Mouse (Mus musculus) stomach, postnatal 0 days (tissue): ENCODE measurements around the gene Ehmt2. TPM values are rescaled to one million over a fixed set of nuclear protein-coding genes. Genes with fewer than 3 reads are reported as not detected.
A peak's percentile ranks its signal among the peaks of the same experiment; 100 is the strongest.

Experiments
- ATAC-seq: fragments of 200-750 bp; cut with Nextera tagmentation; 2 replicates; pipeline ENCODE4 v1.8.0; 2017; ENCODE audit not compliant: low FRiP score, low TSS enrichment
- DNase-seq: peaks from one replicate; pipeline ENCODE4 v3.0.0-alpha.2; 2016; ENCODE audit warnings: low spot score
- H3K27ac ChIP-seq: fragments of 300-500 bp; sonication (generic); replicated peaks from 2 replicates; pipeline ENCODE4 v1.5.1; 2014; ENCODE audit warnings: mild to moderate bottlenecking, control low read depth
- H3K27me3 ChIP-seq: fragments of 300-500 bp; sonication (generic); 2 replicates; pipeline ENCODE4 v1.6.1; 2014; ENCODE audit warnings: low read length; ENCODE audit not compliant: control insufficient read depth, insufficient read depth
- H3K36me3 ChIP-seq: fragments of 300-500 bp; sonication (generic); 2 replicates; pipeline ENCODE4 v1.6.1; 2014; ENCODE audit warnings: low read length, mixed read lengths; ENCODE audit not compliant: control insufficient read depth, insufficient read depth
- H3K4me1 ChIP-seq: fragments of 300-500 bp; sonication (generic); replicated peaks from 2 replicates; pipeline ENCODE4 v1.6.1; 2014; ENCODE audit warnings: antibody characterized with exemption; ENCODE audit not compliant: control insufficient read depth, insufficient read depth
- H3K4me2 ChIP-seq: fragments of 300-500 bp; sonication (generic); replicated peaks from 2 replicates; pipeline ENCODE4 v1.6.1; 2014; ENCODE audit warnings: low read depth, mild to moderate bottlenecking, control low read depth, moderate library complexity
- H3K4me3 ChIP-seq: fragments of 300-500 bp; sonication (generic); 2 replicates; pipeline ENCODE4 v1.5.1; 2014; ENCODE audit warnings: low read depth, low read length, control low read depth
- H3K9ac ChIP-seq: fragments of 300-500 bp; sonication (generic); 2 replicates; pipeline ENCODE4 v1.6.1; 2014; ENCODE audit warnings: mild to moderate bottlenecking, low read length, control low read depth, mixed read lengths
- H3K9me3 ChIP-seq: fragments of 300-500 bp; sonication (generic); 2 replicates; pipeline ENCODE4 v1.6.1; 2016; ENCODE audit warnings: low read length; ENCODE audit not compliant: control insufficient read depth
- CTCF ChIP-seq: IDR thresholded peaks from 2 replicates; pipeline ENCODE4 v1.5.1; 2016; ENCODE audit warnings: antibody characterized with exemption, low read depth, mild to moderate bottlenecking, moderate library complexity
- EP300 ChIP-seq: optimal IDR thresholded peaks from 2 replicates; pipeline ENCODE3; 2016; ENCODE audit warnings: antibody characterized with exemption
- WGBS: fragments of 180-500 bp; shearing (Covaris S2); extraction: QIAGEN DNeasy Blood & Tissue Kit; methylation state at CpG from one replicate; pipeline ENCODE4 v1.1.7; 2014; 5-methylcytosine and 5-hydroxymethylcytosine counted together
- microRNA-seq: library from miRNA; unstranded; fragments of <30 nt; microRNA quantifications from one replicate; pipeline ENCODE4, GENCODE M21; 2016
- polyA plus RNA-seq: library from polyadenylated mRNA; unstranded; fragments of >200 nt; fragmentation: Nextera tagmentation; extraction: Ambion mirVana; gene quantifications from 2 replicates; pipeline ENCODE4 v1.2.1, GENCODE M21; 2015

The Ehmt2 gene
- polyA plus RNA-seq, 1 experiment from 2014 or later, result 23.8 TPM

DNA sequence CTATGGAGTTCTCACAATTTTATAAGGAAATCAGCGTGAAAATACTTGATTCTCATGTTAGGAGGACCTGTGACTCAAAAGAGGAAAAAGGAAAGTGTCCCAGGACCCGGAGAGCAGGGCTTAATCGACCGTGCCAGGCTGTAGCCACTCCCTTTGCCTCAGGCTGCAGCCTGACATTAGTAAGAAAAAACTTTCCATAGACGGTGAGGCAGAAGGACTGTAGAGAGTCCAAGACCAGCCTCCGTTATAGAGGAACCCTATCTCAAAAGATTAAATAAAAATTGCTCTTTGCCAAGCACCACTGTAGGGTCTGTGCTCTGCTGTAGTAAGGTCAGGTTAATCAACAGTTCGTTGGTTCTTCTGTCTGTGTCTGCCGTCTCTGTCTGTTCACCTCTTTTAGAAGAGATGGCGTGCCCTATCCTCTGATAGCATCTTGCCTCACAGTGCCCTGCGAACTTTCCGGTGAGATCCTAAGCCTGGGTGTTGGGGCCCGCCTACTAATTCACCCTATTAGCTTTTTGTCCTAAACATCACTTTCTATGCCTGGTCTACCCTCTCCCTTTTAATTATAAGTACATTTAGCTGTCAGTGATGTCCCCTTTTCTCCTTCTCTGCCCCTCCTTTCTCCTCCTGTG lies 61.7 kb downstream of the Ehmt2 start:
- Histone ChIP-seq H3K4me1 (no peaks in the 10 kb centered on the region), H3K36me3 (no peaks in the 10 kb centered on the region), H3K27ac (peak overlapping the region; percentile 98), H3K4me2 (peak overlapping the region; percentile 68), H3K9me3 (no peaks in the 10 kb centered on the region), H3K27me3 (no peaks in the 10 kb centered on the region), H3K4me3 (peak overlapping the region; percentile 51), H3K9ac (peak overlapping the region; percentile 68)
- no peak for TF ChIP-seq EP300
- TF ChIP-seq CTCF, result no peak
- ATAC-seq (0 out of 2 replicates have a peak, but pooled peaks have one; percentile 21), DNase-seq (peak; percentile 49)
- WGBS, result 8% methylated on average over 12 of the region's 12 CpGs

DNA sequence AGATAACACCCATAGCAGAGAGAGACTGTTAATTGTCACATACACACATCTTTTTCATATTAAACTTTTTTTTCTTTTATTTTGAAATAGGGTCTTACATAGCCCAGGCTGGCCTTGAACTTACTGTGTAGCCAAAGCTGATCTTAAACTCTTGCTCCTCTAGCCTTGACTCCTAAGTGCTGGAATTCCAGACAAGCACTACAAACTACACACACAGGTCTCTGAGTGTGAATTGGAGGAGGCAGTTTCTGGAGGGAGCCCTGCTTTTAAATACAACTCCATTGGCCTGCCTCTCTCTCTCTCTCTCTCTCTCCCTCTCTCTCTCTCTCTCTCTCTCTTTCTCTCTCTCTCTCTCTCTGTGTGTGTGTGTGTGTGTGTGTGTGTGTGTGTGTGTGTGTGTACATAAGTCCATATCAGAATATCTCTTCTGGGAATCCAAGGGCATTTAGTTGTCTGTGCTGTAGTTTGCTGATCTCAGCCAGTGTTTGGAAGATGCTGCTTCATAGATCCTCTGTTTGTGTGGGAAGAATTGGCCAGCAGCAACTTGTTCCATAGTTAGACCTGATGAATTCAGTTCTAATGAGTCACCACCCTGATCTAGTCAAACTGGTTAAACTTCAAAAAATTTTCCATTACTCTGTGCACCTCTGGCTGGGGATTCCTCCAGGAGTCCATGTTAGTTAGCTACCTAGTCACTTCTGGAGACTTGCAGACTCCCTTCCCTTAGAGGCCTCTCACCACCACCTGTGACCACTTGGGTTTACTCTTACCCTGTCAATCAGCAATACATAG lies 62.6 kb downstream of the Ehmt2 start:
- no peak for TF ChIP-seq CTCF
- TF ChIP-seq EP300, result peak; percentile 79
- no peak for DNase-seq
- Histone ChIP-seq H3K27ac (peak overlapping the region; percentile 98), H3K27me3 (no peaks in the 10 kb centered on the region), H3K9ac (no peak overlapping the region), H3K36me3 (no peaks in the 10 kb centered on the region), H3K4me3 (no peak overlapping the region), H3K4me1 (0 out of 2 replicates have a peak, but pooled peaks cover 3% of the 10 kb centered on the region), H3K9me3 (no peaks in the 10 kb centered on the region), H3K4me2 (no peak overlapping the region)
- no peak for ATAC-seq

DNA sequence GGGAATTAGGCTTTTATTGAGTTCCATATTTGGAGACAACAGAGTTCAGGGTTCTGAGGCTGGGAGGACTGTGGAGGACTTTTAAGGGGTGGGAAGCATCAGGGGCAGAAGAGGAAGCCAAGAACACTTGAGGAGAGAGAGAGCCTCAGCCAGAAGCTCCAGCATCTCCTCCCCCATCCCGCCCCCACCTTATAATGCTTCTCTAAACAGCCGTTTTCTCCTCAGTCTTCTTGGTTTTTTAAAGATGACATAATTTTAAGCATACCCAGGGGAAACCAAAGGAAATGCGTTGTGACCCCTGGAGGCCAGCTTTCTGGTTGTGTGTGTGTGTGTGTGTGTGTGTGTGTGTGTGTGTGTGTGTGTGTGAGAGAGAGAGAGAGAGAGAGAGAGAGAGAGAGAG lies 63.9 kb downstream of the Ehmt2 start:
- WGBS, result 22% methylated on average over 3 of the region's 3 CpGs
- Histone ChIP-seq H3K9me3 (no peaks in the 10 kb centered on the region), H3K4me3 (no peak overlapping the region), H3K27me3 (no peaks in the 10 kb centered on the region), H3K27ac (peak overlapping the region; percentile 88), H3K9ac (no peak overlapping the region), H3K36me3 (no peaks in the 10 kb centered on the region), H3K4me2 (no peak overlapping the region), H3K4me1 (0 out of 2 replicates have a peak, but pooled peaks cover 3% of the 10 kb centered on the region)
- ATAC-seq (no peak), DNase-seq (no peak)
- TF ChIP-seq CTCF (no peak), EP300 (no peak)

- Histone ChIP-seq H3K4me1 (0 out of 2 replicates have a peak, but pooled peaks cover 3% of the 10 kb centered on the region), H3K27ac (peak overlapping the region; percentile 67), H3K4me2 (no peak overlapping the region), H3K4me3 (no peak overlapping the region), H3K9ac (no peak overlapping the region), H3K27me3 (no peaks in the 10 kb centered on the region), H3K9me3 (no peaks in the 10 kb centered on the region), H3K36me3 (no peaks in the 10 kb centered on the region)
- no peak for ATAC-seq
- no peak for DNase-seq
- TF ChIP-seq CTCF (no peak), EP300 (no peak)
- WGBS, result 61% methylated on average over 1 of the region's 1 CpGs
Observed at GRCm38 (mm10) chr17:34962841-34963240, 64.6 kb downstream of the Ehmt2 start.

Small RNA genes within 50 kb of the gene (microRNA-seq; reads per million reads assigned to microRNA genes)
- gene Mir6972, result not detected

Other genes starting within 250 kb of the Ehmt2 start
- 1.9 and 2.4 TPM in 2 replicates for gene Tnxb, start 227.9 kb upstream of the Ehmt2 start, polyA plus RNA-seq
- gene C4b, start 154.6 kb upstream of the Ehmt2 start, polyA plus RNA-seq, result 0.73 and 1.3 TPM in 2 replicates
- 0.06 TPM in 1 of 2 replicates, not detected in the other for gene Cyp21a1, start 93.9 kb upstream of the Ehmt2 start, polyA plus RNA-seq
- 20.8 and 23.1 TPM in 2 replicates for gene Stk19, start 61.5 kb upstream of the Ehmt2 start, polyA plus RNA-seq
- gene Dxo, start 61.5 kb upstream of the Ehmt2 start, polyA plus RNA-seq, result 29.6 and 32.2 TPM in 2 replicates
- gene Skiv2l, start 48.3 kb upstream of the Ehmt2 start, polyA plus RNA-seq, result 22.5 and 23.6 TPM in 2 replicates
- 50.0 and 53.8 TPM in 2 replicates for gene Nelfe, start 48.1 kb upstream of the Ehmt2 start, polyA plus RNA-seq
- gene Cfb, start 36.0 kb upstream of the Ehmt2 start, polyA plus RNA-seq, result 20.7 and 23.9 TPM in 2 replicates
- 0.59 and 0.62 TPM in 2 replicates for gene Zbtb12, start 19.0 kb upstream of the Ehmt2 start, polyA plus RNA-seq
- not detected in 2 replicates for gene Gm20547, start 16.4 kb upstream of the Ehmt2 start, polyA plus RNA-seq
- 4.8 and 5.5 TPM in 2 replicates for gene C2, start 204 bp upstream of the Ehmt2 start, polyA plus RNA-seq
- 31.2 and 33.1 TPM in 2 replicates for gene Slc44a4, start 16.0 kb downstream of the Ehmt2 start, polyA plus RNA-seq
- 18.3 and 18.9 TPM in 2 replicates for gene Neu1, start 32.8 kb downstream of the Ehmt2 start, polyA plus RNA-seq
- 3.0 TPM in 2 replicates for gene Hspa1b, start 60.8 kb downstream of the Ehmt2 start, polyA plus RNA-seq
- gene Gm20481, start 71.4 kb downstream of the Ehmt2 start, polyA plus RNA-seq, result not detected in 2 replicates
- 24.1 and 25.9 TPM in 2 replicates for gene Hspa1a, start 73.7 kb downstream of the Ehmt2 start, polyA plus RNA-seq
- 0.25 and 0.48 TPM in 2 replicates for gene Hspa1l, start 74.2 kb downstream of the Ehmt2 start, polyA plus RNA-seq
- gene Lsm2, start 83.4 kb downstream of the Ehmt2 start, polyA plus RNA-seq, result 69.2 and 75.1 TPM in 2 replicates
- 35.5 and 40.2 TPM in 2 replicates for gene Vars, start 102.5 kb downstream of the Ehmt2 start, polyA plus RNA-seq
- 0.28 and 0.36 TPM in 2 replicates for gene Vwa7, start 118.1 kb downstream of the Ehmt2 start, polyA plus RNA-seq
- 8.0 and 8.2 TPM in 2 replicates for gene Sapcd1, start 129.5 kb downstream of the Ehmt2 start, polyA plus RNA-seq
- gene Msh5, start 148.3 kb downstream of the Ehmt2 start, polyA plus RNA-seq, result 1.9 and 2.7 TPM in 2 replicates
- 344 and 360 TPM in 2 replicates for gene Clic1, start 151.5 kb downstream of the Ehmt2 start, polyA plus RNA-seq
- gene Ddah2, start 160.6 kb downstream of the Ehmt2 start, polyA plus RNA-seq, result 84.8 and 86.8 TPM in 2 replicates
- gene Ly6g6c, start 166.9 kb downstream of the Ehmt2 start, polyA plus RNA-seq, result 260 and 317 TPM in 2 replicates
- gene Mpig6b, start 167.7 kb downstream of the Ehmt2 start, polyA plus RNA-seq, result 0.49 and 0.96 TPM in 2 replicates
- 109 and 113 TPM in 2 replicates for gene Ly6g6e, start 178.4 kb downstream of the Ehmt2 start, polyA plus RNA-seq
- gene Ly6g6d, start 179.6 kb downstream of the Ehmt2 start, polyA plus RNA-seq, result 7.1 and 7.7 TPM in 2 replicates
- gene Ly6g6f, start 187.1 kb downstream of the Ehmt2 start, polyA plus RNA-seq, result 0.13 TPM in 1 of 2 replicates, not detected in the other
- 74.2 and 75.0 TPM in 2 replicates for gene Abhd16a, start 190.8 kb downstream of the Ehmt2 start, polyA plus RNA-seq
- not detected in 2 replicates for gene Ly6g5c, start 209.8 kb downstream of the Ehmt2 start, polyA plus RNA-seq
- 0.18 and 0.27 TPM in 2 replicates for gene Ly6g5b, start 217.0 kb downstream of the Ehmt2 start, polyA plus RNA-seq
- gene Gpank1, start 223.0 kb downstream of the Ehmt2 start, polyA plus RNA-seq, result 11.2 and 11.3 TPM in 2 replicates
- gene Csnk2b, start 223.6 kb downstream of the Ehmt2 start, polyA plus RNA-seq, result 323 and 329 TPM in 2 replicates
- gene D17H6S53E, start 227.9 kb downstream of the Ehmt2 start, polyA plus RNA-seq, result 14.4 and 15.5 TPM in 2 replicates
- 1.3 and 3.2 TPM in 2 replicates for gene Apom, start 233.6 kb downstream of the Ehmt2 start, polyA plus RNA-seq
- gene Bag6, start 236.7 kb downstream of the Ehmt2 start, polyA plus RNA-seq, result 28.1 and 30.6 TPM in 2 replicates